31 mouse cellular contexts compared by ENCODE assay signal in genomic region chr3:121206202-121206882, GRCm38 (mm10). TPM values are rescaled to one million over a fixed set of nuclear protein-coding genes. Genes with fewer than 3 reads are reported as not detected.
A peak's percentile ranks its signal among the peaks of the same experiment; 100 is the strongest.
DNase-seq lines count a peak whose midpoint lies in the region; ATAC-seq and TF ChIP-seq lines count a peak whose summit lies in the region.
"Had no signal": no experiment of that assay in that cellular context is flagged by ENCODE, and none has a peak within 500 bp of the region (broad histone marks: within the 10 kb centered on the region; RNA-seq: fewer than 3 reads in every experiment).

No protein-coding gene starts in this region.

- H3K4me1 ChIP-seq in kidney, postnatal 0 days (replicated peaks; ENCODE audit: insufficient read depth, low read length): no peaks in the 10 kb centered on the region
- 0 out of 2 replicates have a peak, but pooled peaks cover 5% of the 10 kb centered on the region for H3K4me1 ChIP-seq in kidney, embryonic 15.5 days
- 0 out of 2 replicates have a peak, but pooled peaks cover 4% of the 10 kb centered on the region for H3K4me1 ChIP-seq in embryonic facial prominence, embryonic 13.5 days
- 0 out of 2 replicates have a peak, but pooled peaks cover 2% of the 10 kb centered on the region for H3K4me1 ChIP-seq in limb, embryonic 14.5 days (ENCODE audit: control insufficient read depth, insufficient read depth, low read length)
- H3K4me1 ChIP-seq: embryonic facial prominence, embryonic 12.5 days; forebrain, embryonic 12.5 days; hindbrain, embryonic 10.5 days; hindbrain, embryonic 15.5 days; midbrain, embryonic 13.5 days; neural tube, embryonic 13.5 days; stomach, embryonic 15.5 days had no signal

- TF ChIP-seq CTCF in kidney, postnatal 0 days (IDR thresholded peaks at IDR 0.05; ENCODE audit: low read depth): no peak

- H3K4me2 ChIP-seq in kidney, postnatal 0 days (ENCODE audit: low read length): no peak overlapping the region
- H3K4me2 ChIP-seq in kidney, embryonic 15.5 days: no peak overlapping the region
- peak overlapping the region; percentile 27 for H3K4me2 ChIP-seq in embryonic facial prominence, embryonic 13.5 days
- H3K4me2 ChIP-seq in limb, embryonic 14.5 days (replicated peaks; ENCODE audit: low read depth, low read length, severe bottlenecking): peak overlapping the region; percentile 10; the same call in 1 of the 2 replicates
- H3K4me2 ChIP-seq: embryonic facial prominence, embryonic 12.5 days; forebrain, embryonic 12.5 days; hindbrain, embryonic 15.5 days; liver, embryonic 13.5 days; midbrain, embryonic 13.5 days; neural tube, embryonic 13.5 days; stomach, embryonic 15.5 days had no signal

- no peaks in the 10 kb centered on the region for H3K9me3 ChIP-seq in kidney, postnatal 0 days (replicated peaks; ENCODE audit: low read length)
- no peaks in the 10 kb centered on the region for H3K9me3 ChIP-seq in kidney, embryonic 15.5 days (replicated peaks)
- H3K9me3 ChIP-seq in embryonic facial prominence, embryonic 13.5 days: no peaks in the 10 kb centered on the region
- no peaks in the 10 kb centered on the region for H3K9me3 ChIP-seq in limb, embryonic 14.5 days (ENCODE audit: control insufficient read depth, low read length)
- H3K9me3 ChIP-seq: embryonic facial prominence, embryonic 12.5 days; forebrain, embryonic 12.5 days; hindbrain, embryonic 10.5 days; hindbrain, embryonic 15.5 days; liver, embryonic 13.5 days; megakaryocyte, embryonic 14.5 days; midbrain, embryonic 13.5 days; neural tube, embryonic 13.5 days; stomach, embryonic 15.5 days had no signal

- H3K36me3 ChIP-seq in kidney, postnatal 0 days (ENCODE audit: insufficient read depth, low read length): no peaks in the 10 kb centered on the region
- no peaks in the 10 kb centered on the region for H3K36me3 ChIP-seq in kidney, embryonic 15.5 days
- no peaks in the 10 kb centered on the region for H3K36me3 ChIP-seq in embryonic facial prominence, embryonic 13.5 days
- no peaks in the 10 kb centered on the region for H3K36me3 ChIP-seq in limb, embryonic 14.5 days (ENCODE audit: control insufficient read depth, insufficient read depth, low read length)
- H3K36me3 ChIP-seq: embryonic facial prominence, embryonic 12.5 days; forebrain, embryonic 12.5 days; hindbrain, embryonic 10.5 days; hindbrain, embryonic 15.5 days; midbrain, embryonic 13.5 days; neural tube, embryonic 13.5 days; stomach, embryonic 15.5 days had no signal

- no peak for ATAC-seq in kidney, postnatal 0 days (replicated peaks; ENCODE audit: low FRiP score, low read depth)
- no peak for ATAC-seq in kidney, embryonic 15.5 days (replicated peaks; ENCODE audit: low FRiP score)
- 0 out of 2 replicates have a peak, but pooled peaks have one; percentile 20 for ATAC-seq in embryonic facial prominence, embryonic 13.5 days (ENCODE audit: insufficient number of reproducible peaks, insufficient read depth, low FRiP score, low TSS enrichment, low read depth)
- peak; percentile 76; the same call in 1 of the 2 replicates for ATAC-seq in limb, embryonic 14.5 days (ENCODE audit: low FRiP score, low read depth)
- ATAC-seq: forebrain, postnatal 0 days; inflammation-experienced regulatory T-cells, adult 6 months; lung, postnatal 0 days; midbrain, embryonic 13.5 days had no signal

- H3K4me3 ChIP-seq in kidney, postnatal 0 days (replicated peaks; ENCODE audit: low read depth, low read length): no peak overlapping the region
- no peak overlapping the region for H3K4me3 ChIP-seq in kidney, embryonic 15.5 days (replicated peaks)
- H3K4me3 ChIP-seq in embryonic facial prominence, embryonic 13.5 days: no peak overlapping the region
- H3K4me3 ChIP-seq in limb, embryonic 14.5 days (replicated peaks; ENCODE audit: low read length): no peak overlapping the region
- H3K4me3 ChIP-seq: embryonic facial prominence, embryonic 12.5 days; forebrain, embryonic 12.5 days; hindbrain, embryonic 10.5 days; hindbrain, embryonic 15.5 days; liver, embryonic 13.5 days; megakaryocyte, embryonic 14.5 days; midbrain, embryonic 13.5 days; neural tube, embryonic 13.5 days; stomach, embryonic 15.5 days had no signal

- H3K27me3 ChIP-seq in kidney, postnatal 0 days (ENCODE audit: insufficient read depth, low read length): no peaks in the 10 kb centered on the region
- no peaks in the 10 kb centered on the region for H3K27me3 ChIP-seq in kidney, embryonic 15.5 days
- no peaks in the 10 kb centered on the region for H3K27me3 ChIP-seq in embryonic facial prominence, embryonic 13.5 days
- H3K27me3 ChIP-seq in limb, embryonic 14.5 days (ENCODE audit: control insufficient read depth, insufficient read depth, low read length): no peaks in the 10 kb centered on the region
- H3K27me3 ChIP-seq: embryonic facial prominence, embryonic 12.5 days; forebrain, embryonic 12.5 days; hindbrain, embryonic 15.5 days; liver, embryonic 13.5 days; midbrain, embryonic 13.5 days; neural tube, embryonic 13.5 days; stomach, embryonic 15.5 days had no signal

- no peak for TF ChIP-seq POLR2A in limb, embryonic 14.5 days (IDR thresholded peaks at IDR 0.05; ENCODE audit: borderline replicate concordance, extremely low read depth, insufficient read depth, insufficient read length)

- H3K9ac ChIP-seq in kidney, postnatal 0 days (ENCODE audit: low read depth, low read length): no peak overlapping the region
- H3K9ac ChIP-seq in kidney, embryonic 15.5 days: no peak overlapping the region
- no peak overlapping the region for H3K9ac ChIP-seq in embryonic facial prominence, embryonic 13.5 days
- H3K9ac ChIP-seq in limb, embryonic 14.5 days (ENCODE audit: low read depth, low read length, severe bottlenecking): no peak overlapping the region
- H3K9ac ChIP-seq: embryonic facial prominence, embryonic 12.5 days; forebrain, embryonic 12.5 days; forebrain, postnatal 0 days; hindbrain, embryonic 15.5 days; liver, embryonic 13.5 days; midbrain, embryonic 13.5 days; neural tube, embryonic 13.5 days; stomach, embryonic 15.5 days had no signal

- H3K27ac ChIP-seq in kidney, postnatal 0 days: no peak overlapping the region
- H3K27ac ChIP-seq in kidney, embryonic 15.5 days: no peak overlapping the region
- peak overlapping the region; percentile 14 for H3K27ac ChIP-seq in embryonic facial prominence, embryonic 13.5 days
- no peak overlapping the region for H3K27ac ChIP-seq in limb, embryonic 14.5 days (replicated peaks; ENCODE audit: low read depth, low read length)
- H3K27ac ChIP-seq: embryonic facial prominence, embryonic 12.5 days; forebrain, embryonic 12.5 days; hindbrain, embryonic 10.5 days; hindbrain, embryonic 15.5 days; liver, embryonic 13.5 days; midbrain, embryonic 13.5 days; neural tube, embryonic 13.5 days; stomach, embryonic 15.5 days had no signal

- WGBS in kidney, postnatal 0 days: 69% methylated on average over 19 of the region's 19 CpGs
- 73% methylated on average over 19 of the region's 19 CpGs for WGBS in kidney, embryonic 15.5 days
- 46% methylated on average over 19 of the region's 19 CpGs for WGBS in embryonic facial prominence, embryonic 13.5 days
- 49% methylated on average over 19 of the region's 19 CpGs for WGBS in limb, embryonic 14.5 days

- peak; percentile 19 for DNase-seq in kidney, postnatal 0 days (ENCODE audit: low spot score)
- peak; percentile 45 for DNase-seq in limb, embryonic 14.5 days (ENCODE audit: low spot score)
- DNase-seq in urinary bladder, postnatal 4 days (ENCODE audit: low spot score in 2 of 2): no peak
- DNase-seq in urinary bladder, postnatal 25 days (ENCODE audit: low spot score): no peak
- DNase-seq: adrenal gland, postnatal 10 days; B cell, adult 2 months; cerebellum, adult 8-10 months; cerebellum, postnatal 25 days; forebrain, postnatal 0 days; heart, postnatal 14 days; kidney, adult 18-20 months; kidney, postnatal 4 days; layer of hippocampus, postnatal 36 days; liver, embryonic 13.5 days; lung, adult 18-20 months; lung, postnatal 4 days; right cerebral cortex, postnatal 14 days; thymus, adult 18-20 months; thymus, postnatal 36 days had no signal

RNA-seq across cellular contexts. Expression of gene Rwdd3, which starts 34.8 kb away (rescaled TPM):
- 8.2 and 8.5 TPM in 2 replicates for polyA plus RNA-seq in kidney, postnatal 0 days (2015; fragmentation: Nextera tagmentation; extraction: Ambion mirVana)
- polyA plus RNA-seq in kidney, embryonic 15.5 days (2015; fragmentation: Nextera tagmentation; extraction: Ambion mirVana): 4.6 and 5.9 TPM in 2 replicates
- 6.6 and 6.9 TPM in 2 replicates for polyA plus RNA-seq in embryonic facial prominence, embryonic 13.5 days (2015; fragmentation: Nextera tagmentation; extraction: Ambion mirVana)
- polyA plus RNA-seq in limb, embryonic 14.5 days (2012; rRNA removed): 6.3 and 7.7 TPM in 2 replicates
- 7.6 and 8.0 TPM in 2 replicates for polyA plus RNA-seq in limb, embryonic 14.5 days (2014; fragmentation: Nextera tagmentation; extraction: Ambion mirVana)

Comparison
In these comparisons a context has a peak if more than half of its experiments do, and no peak if none do; other contexts are left out.
1. ATAC-seq: peak in embryonic facial prominence, embryonic 13.5 days (single experiment) and limb, embryonic 14.5 days (single experiment); none in kidney, postnatal 0 days (single experiment) and kidney, embryonic 15.5 days (single experiment).
2. DNase-seq: peak in kidney, postnatal 0 days (single experiment) and limb, embryonic 14.5 days (single experiment); none in urinary bladder, postnatal 4 days (0 of 2) and urinary bladder, postnatal 25 days (single experiment).
3. H3K4me2 ChIP-seq: peak in embryonic facial prominence, embryonic 13.5 days (single experiment) and limb, embryonic 14.5 days (single experiment); none in kidney, postnatal 0 days (single experiment) and kidney, embryonic 15.5 days (single experiment).